Mouse (Mus musculus) CH12.LX (cell line): ENCODE measurements around the gene Mt1. TPM values are rescaled to one million over a fixed set of nuclear protein-coding genes. Genes with fewer than 3 reads are reported as not detected.

Experiments
- DNase-seq: peaks from one replicate; pipeline ENCODE4 v3.0.0-alpha.2; 2013; ENCODE audit errors: extremely low read depth
- H3K27ac ChIP-seq: 2 replicates; pipeline ENCODE4 v1.5.1; 2012; ENCODE audit warnings: low read depth, mild to moderate bottlenecking, control low read depth, moderate library complexity; ENCODE audit not compliant: insufficient read depth
- H3K27me3 ChIP-seq: replicated peaks from 2 replicates; pipeline ENCODE3; 2012; ENCODE audit warnings: inconsistent platforms
- H3K36me3 ChIP-seq, 2 experiments: replicated peaks in 1 of 2; 2 replicates each; pipeline versions ENCODE3 to v1.6.1; 2012; ENCODE audit warnings: inconsistent platforms in 1 of 2, low read length in 1 of 2, mild to moderate bottlenecking in 1 of 2, mixed read lengths in 1 of 2, moderate library complexity in 1 of 2; ENCODE audit not compliant: control insufficient read depth in 1 of 2, insufficient read depth in 1 of 2
- H3K4me1 ChIP-seq, 2 experiments: 2 replicates each; pipeline ENCODE4 v1.6.1; 2012; ENCODE audit warnings: inconsistent platforms in 1 of 2, moderate library complexity in 1 of 2; ENCODE audit not compliant: insufficient read depth in 2 of 2, control insufficient read depth in 1 of 2
- H3K4me2 ChIP-seq: 2 replicates; pipeline ENCODE4 v1.6.1; 2012; ENCODE audit warnings: low read depth, mild to moderate bottlenecking, control low read depth; ENCODE audit not compliant: poor library complexity, insufficient read depth, severe bottlenecking
- H3K4me3 ChIP-seq, 3 experiments: fragments of 150-350 bp in 1 of 3; sonication (generic) in 1 of 3; replicated peaks in 1 of 3; 2 replicates each; pipeline versions ENCODE3 to v1.5.1; 2011 to 2012; ENCODE audit warnings: low read depth in 2 of 3, low read length in 2 of 3, mild to moderate bottlenecking in 2 of 3, moderate library complexity in 2 of 3, control low read depth in 1 of 3, improper control_type of control experiment in 1 of 3, inconsistent platforms in 1 of 3, mixed read lengths in 1 of 3; ENCODE audit not compliant: poor library complexity in 1 of 3
- H3K79me2 ChIP-seq: replicated peaks from 2 replicates; pipeline ENCODE4 v1.6.1; 2012; ENCODE audit warnings: mild to moderate bottlenecking, moderate library complexity; ENCODE audit not compliant: control insufficient read depth, poor library complexity, insufficient read depth, severe bottlenecking; ENCODE audit errors: extremely low read depth
- H3K9ac ChIP-seq: 2 replicates; pipeline ENCODE4 v1.6.1; 2012; ENCODE audit warnings: low read depth, mild to moderate bottlenecking, control low read depth, moderate library complexity; ENCODE audit not compliant: insufficient read depth
- H3K9me3 ChIP-seq: replicated peaks from 2 replicates; pipeline ENCODE3; 2012; ENCODE audit warnings: low read length, inconsistent platforms, mixed read lengths
- CHD2 ChIP-seq: IDR thresholded peaks from 2 replicates; pipeline ENCODE4 v1.6.1; 2011; ENCODE audit warnings: low read length, improper control_type of control experiment
- CTCF ChIP-seq, 2 experiments: IDR thresholded peaks in 1 of 2; conservative IDR thresholded peaks in 1 of 2; 2 replicates each; pipeline ENCODE4 v1.5.1; 2011 to 2012; ENCODE audit warnings: low read depth in 2 of 2, low read length in 2 of 2, improper control_type of control experiment in 1 of 2, inconsistent platforms in 1 of 2, mild to moderate bottlenecking in 1 of 2, moderate library complexity in 1 of 2
- E2F4 ChIP-seq: IDR thresholded peaks from 2 replicates; pipeline ENCODE4 v1.6.1; 2011; ENCODE audit warnings: low read depth, low read length, improper control_type of control experiment; ENCODE audit not compliant: insufficient replicate concordance
- ELF1 ChIP-seq: IDR thresholded peaks from 2 replicates; pipeline ENCODE4 v1.6.1; 2014; ENCODE audit warnings: low read depth, mild to moderate bottlenecking, inconsistent platforms, low read length, improper control_type of control experiment
- EP300 ChIP-seq: IDR thresholded peaks from 2 replicates; pipeline ENCODE4 v1.6.1; 2011; ENCODE audit warnings: low read length, improper control_type of control experiment
- IRF4 ChIP-seq: IDR thresholded peaks from 2 replicates; pipeline ENCODE4 v1.6.1; 2014; ENCODE audit warnings: low read depth, mild to moderate bottlenecking, inconsistent platforms, low read length, improper control_type of control experiment
- JUND ChIP-seq: conservative IDR thresholded peaks from 2 replicates; pipeline ENCODE4 v1.6.1; 2011; ENCODE audit warnings: low read depth, low read length, improper control_type of control experiment
- MAFK ChIP-seq: IDR thresholded peaks from 2 replicates; pipeline ENCODE4 v1.6.1; 2011; ENCODE audit warnings: low read length, improper control_type of control experiment; ENCODE audit not compliant: insufficient replicate concordance
- MAX ChIP-seq: IDR thresholded peaks from 2 replicates; pipeline ENCODE4 v1.6.1; 2011; ENCODE audit warnings: low read length, improper control_type of control experiment
- MYC ChIP-seq: IDR thresholded peaks from 2 replicates; pipeline ENCODE4 v1.6.1; 2011; ENCODE audit warnings: low read depth, mild to moderate bottlenecking, improper control_type of control experiment, low read length
- NELFE ChIP-seq: IDR thresholded peaks from 2 replicates; pipeline ENCODE4 v1.6.1; 2011; ENCODE audit warnings: low read depth, low read length, improper control_type of control experiment
- NRF1 ChIP-seq: IDR thresholded peaks from 2 replicates; pipeline ENCODE4 v1.6.1; 2014; ENCODE audit warnings: low read depth, mild to moderate bottlenecking, inconsistent platforms, low read length, improper control_type of control experiment, moderate library complexity
- POLR2A ChIP-seq: IDR thresholded peaks from 2 replicates; pipeline ENCODE4 v1.6.1; 2011; ENCODE audit warnings: low read depth, mild to moderate bottlenecking, improper control_type of control experiment, low read length
- RAD21 ChIP-seq: IDR thresholded peaks from 2 replicates; pipeline ENCODE4 v1.6.1; 2011; ENCODE audit warnings: low read depth, mild to moderate bottlenecking, low read length, improper control_type of control experiment, moderate library complexity
- RCOR1 ChIP-seq: conservative IDR thresholded peaks from 2 replicates; pipeline ENCODE4 v1.6.1; 2012; ENCODE audit warnings: low read depth, mild to moderate bottlenecking, inconsistent platforms, low read length, improper control_type of control experiment
- SMC3 ChIP-seq: IDR thresholded peaks from 2 replicates; pipeline ENCODE4 v1.6.1; 2011; ENCODE audit warnings: low read depth, low read length, improper control_type of control experiment
- TBP ChIP-seq: conservative IDR thresholded peaks from 2 replicates; pipeline ENCODE4 v1.6.1; 2011; ENCODE audit warnings: low read depth, low read length, improper control_type of control experiment
- TCF12 ChIP-seq: IDR thresholded peaks from 2 replicates; pipeline ENCODE4 v1.6.1; 2014; ENCODE audit warnings: low read depth, mild to moderate bottlenecking, inconsistent platforms, low read length, improper control_type of control experiment
- USF1 ChIP-seq: IDR thresholded peaks from 2 replicates; pipeline ENCODE4 v1.6.1; 2014; ENCODE audit warnings: low read depth, mild to moderate bottlenecking, inconsistent platforms, low read length, improper control_type of control experiment
- ZKSCAN1 ChIP-seq: IDR thresholded peaks from 2 replicates; pipeline ENCODE4 v1.6.1; 2012; ENCODE audit warnings: low read depth, inconsistent platforms, low read length, improper control_type of control experiment, borderline replicate concordance
- ZMIZ1 ChIP-seq: IDR thresholded peaks from 2 replicates; pipeline ENCODE4 v1.6.1; 2012; ENCODE audit warnings: low read depth, mild to moderate bottlenecking, inconsistent platforms, low read length, improper control_type of control experiment
- dilution Hi-C: fragments of 300-500 bp; cut with MboI; formaldehyde crosslinking; loops from 2 replicates; pipeline ENCODE4 v1.14.3; 2020; ENCODE audit warnings: low sequenced_read_pairs; ENCODE audit not compliant: extremely low pct_unique_long_range_greater_than_20kb, extremely low pct_ligation_motif_present
- in situ Hi-C: fragments of 300-500 bp; cut with MboI; formaldehyde crosslinking; loops from 3 replicates; pipeline ENCODE4 v1.14.3; 2019; ENCODE audit warnings: low sequenced_read_pairs, low pct_ligation_motif_present, low pct_unique_long_range_greater_than_20kb, mixed read lengths
- polyA plus RNA-seq: library from polyadenylated mRNA; unstranded; fragments of >175 nt; gene quantifications from 2 replicates; pipeline ENCODE4 v1.2.1, GENCODE M21; 2012; ENCODE audit warnings: low read depth; ENCODE audit not compliant: insufficient read length
- total RNA-seq, 2 experiments: library from RNA; depleted of rRNA; stranded (reverse); fragments of 300-350 nt in 1 of 2; fragments of >200 nt in 1 of 2; gene quantifications; 2 replicates each; pipeline ENCODE4 v1.2.3; 2012 to 2014

The Mt1 gene
- total and polyA plus RNA-seq, 3 experiments, result 19.9 to 239 (median 62.7) TPM

GRCm38 (mm10) chr8:94209639-94210038 lies 30.8 kb downstream of the Mt1 start:
- no peak overlapping the region for H3K27ac ChIP-seq
- no peaks in the 10 kb centered on the region for H3K36me3 ChIP-seq
- peaks cover 4% of the 10 kb centered on the region for H3K27me3 ChIP-seq
- no peaks in the 10 kb centered on the region for H3K9me3 ChIP-seq
- dilution Hi-C loops (no loop called here), in situ Hi-C loops (no loop called here)
- H3K4me2 ChIP-seq, result no peak overlapping the region
- H3K4me3 ChIP-seq, result no peak overlapping the region
- DNase-seq, result no peak
- no peaks in the 10 kb centered on the region for H3K79me2 ChIP-seq
- no peak overlapping the region for H3K9ac ChIP-seq
- TF ChIP-seq NELFE (no peak), IRF4 (no peak), RAD21 (no peak), MAX (no peak), MYC (no peak), NRF1 (no peak), ZKSCAN1 (no peak), CTCF (conservative IDR thresholded peaks at IDR 0.05 in 1 of 2, IDR thresholded peaks at IDR 0.05 in 1 of 2; ENCODE audit: low read depth in 2 of 2, low read length in 2 of 2) (no peak), E2F4 (no peak), USF1 (no peak), RCOR1 (no peak), CHD2 (no peak), POLR2A (no peak), TBP (no peak), ZMIZ1 (no peak), TCF12 (no peak), JUND (no peak), EP300 (no peak), SMC3 (no peak)
- H3K4me1 ChIP-seq, result peaks cover 0 to 6% of the 10 kb centered on the region in 2 experiments; a peak in 2 of 4 replicates

GRCm38 (mm10) chr8:94210225-94210624 lies 31.3 kb downstream of the Mt1 start:
- no peak for TF ChIP-seq MAFK
- TF ChIP-seq ELF1, result no peak
- TF ChIP-seq POLR2A, result no peak
- no peak for TF ChIP-seq MAX
- TF ChIP-seq, all 38 proteins: peak for 0
- Histone ChIP-seq H3K27ac (no peak overlapping the region), H3K4me1 (peaks cover 0 to 7% of the 10 kb centered on the region in 2 experiments; a peak in 2 of 4 replicates), H3K4me3 (no peak overlapping the region), H3K9ac (no peak overlapping the region), H3K79me2 (peaks cover 5% of the 10 kb centered on the region; the same call in 1 of the 2 replicates), H3K4me2 (no peak overlapping the region), H3K9me3 (no peaks in the 10 kb centered on the region), H3K27me3 (peaks cover 4% of the 10 kb centered on the region), H3K36me3 (no peaks in the 10 kb centered on the region)
- DNase-seq, result no peak
- dilution Hi-C loops (no loop called here), in situ Hi-C loops (no loop called here)
